Mouse (Mus musculus) neural tube, embryonic 13.5 days (tissue): Measurements from ENCODE around the gene Fgfr2. TPM values are rescaled to one million over a fixed set of nuclear protein-coding genes. Genes with fewer than 3 reads are reported as not detected.
"Not testable (repeated sequence)": the region's sequence is repeated elsewhere in the genome, so short reads cannot be mapped to it uniquely, and the experiment has no call there.

Experiments used
- ATAC-seq: fragments of 200-750 bp; cut with Nextera tagmentation; 2 replicates; pipeline ENCODE4 v1.8.0; 2017; ENCODE audit warnings: low read depth, mild to moderate bottlenecking, moderate TSS enrichment, moderate library complexity
- H3K27ac ChIP-seq: fragments of 300-500 bp; sonication (generic); replicated peaks from 2 replicates; pipeline ENCODE4 v1.5.1; 2015; ENCODE audit warnings: moderate library complexity, mild to moderate bottlenecking, inconsistent platforms
- H3K27me3 ChIP-seq: fragments of 300-500 bp; sonication (generic); 2 replicates; pipeline ENCODE4 v1.6.1; 2015; ENCODE audit warnings: mild to moderate bottlenecking, inconsistent platforms
- H3K36me3 ChIP-seq: fragments of 300-500 bp; sonication (generic); 2 replicates; pipeline ENCODE4 v1.6.1; 2015; ENCODE audit warnings: mild to moderate bottlenecking, inconsistent platforms
- H3K4me1 ChIP-seq: fragments of 300-500 bp; sonication (generic); replicated peaks from 2 replicates; pipeline ENCODE4 v1.6.1; 2015; ENCODE audit warnings: inconsistent platforms
- H3K4me2 ChIP-seq: fragments of 300-500 bp; sonication (generic); 2 replicates; pipeline ENCODE4 v1.6.1; 2015; ENCODE audit warnings: inconsistent platforms, mild to moderate bottlenecking, moderate library complexity
- H3K4me3 ChIP-seq: fragments of 300-500 bp; sonication (generic); 2 replicates; pipeline ENCODE4 v1.5.1; 2015; ENCODE audit warnings: mild to moderate bottlenecking, inconsistent platforms
- H3K9ac ChIP-seq: fragments of 300-500 bp; sonication (generic); 2 replicates; pipeline ENCODE4 v1.6.1; 2015; ENCODE audit warnings: moderate library complexity, mild to moderate bottlenecking, inconsistent platforms
- H3K9me3 ChIP-seq: fragments of 300-500 bp; sonication (generic); 2 replicates; pipeline ENCODE4 v1.6.1; 2016; ENCODE audit warnings: inconsistent platforms
- WGBS: fragments of 180-500 bp; shearing (Covaris S2); methylation state at CpG from one replicate; pipeline ENCODE4 v1.1.7; 2015; 5-methylcytosine and 5-hydroxymethylcytosine counted together
- polyA plus RNA-seq: library from polyadenylated mRNA; unstranded; fragments of >200 nt; fragmentation: Nextera tagmentation; extraction: Ambion mirVana; gene quantifications from 2 replicates; pipeline ENCODE4 v1.2.1, GENCODE M21; 2015

Gene Fgfr2
- polyA plus RNA-seq, 1 experiment from 2014 or later: 22.9 TPM

- peak; percentile 75 for ATAC-seq
- H3K9ac ChIP-seq: peak overlapping the region; percentile 95
- no peaks in the 10 kb centered on the region for H3K36me3 ChIP-seq
- peak overlapping the region; percentile 97 for H3K4me3 ChIP-seq
- no peaks in the 10 kb centered on the region for H3K9me3 ChIP-seq
- H3K27ac ChIP-seq: peak overlapping the region; percentile 81
- no peaks in the 10 kb centered on the region for H3K27me3 ChIP-seq
- peak overlapping the region; percentile 92 for H3K4me2 ChIP-seq
- H3K4me1 ChIP-seq: peaks cover 33% of the 10 kb centered on the region
- WGBS: under 1% methylated on average over 38 of the region's 38 CpGs
Observed at GRCm38 (mm10) chr7:131409988-131410385, 1713.2 kb downstream of the Fgfr2 start.

- Histone ChIP-seq H3K4me2 (peak overlapping the region; percentile 92), H3K9ac (peak overlapping the region; percentile 95), H3K9me3 (no peaks in the 10 kb centered on the region), H3K4me3 (peak overlapping the region; percentile 97), H3K36me3 (no peaks in the 10 kb centered on the region), H3K4me1 (peaks cover 33% of the 10 kb centered on the region), H3K27ac (peak overlapping the region; percentile 81), H3K27me3 (no peaks in the 10 kb centered on the region)
- no peak for ATAC-seq
- WGBS: 4% methylated on average over 16 of the region's 16 CpGs
Observed at GRCm38 (mm10) chr7:131409321-131409987, 1713.7 kb downstream of the Fgfr2 start.

GRCm38 (mm10) chr7:131391761-131392160 lies 1731.4 kb downstream of the Fgfr2 start:
- H3K4me3 ChIP-seq, H3K27me3 ChIP-seq, H3K4me1 ChIP-seq, H3K4me2 ChIP-seq, H3K9me3 ChIP-seq, H3K27ac ChIP-seq, H3K9ac ChIP-seq, ATAC-seq: not testable (repeated sequence)
- peaks cover 50% of the 10 kb centered on the region for H3K36me3 ChIP-seq
- WGBS: 88% methylated on average over 7 of the region's 7 CpGs

- Histone ChIP-seq H3K4me3 (peak overlapping the region; percentile 75), H3K4me1 (peaks cover 13% of the 10 kb centered on the region), H3K27me3 (no peaks in the 10 kb centered on the region), H3K9me3 (no peaks in the 10 kb centered on the region), H3K9ac (peak overlapping the region; percentile 93), H3K36me3 (no peaks in the 10 kb centered on the region; the same call in 1 of the 2 replicates), H3K4me2 (peak overlapping the region; percentile 71), H3K27ac (no peak overlapping the region)
- WGBS: 71% methylated on average over 9 of the region's 9 CpGs
- no peak for ATAC-seq
Observed at GRCm38 (mm10) chr7:131371880-131372651, 1751.1 kb downstream of the Fgfr2 start.

- Histone ChIP-seq H3K27ac (peak overlapping the region; percentile 94), H3K4me3 (peak overlapping the region; percentile 75), H3K9ac (peak overlapping the region; percentile 93), H3K4me1 (peaks cover 13% of the 10 kb centered on the region), H3K27me3 (no peaks in the 10 kb centered on the region), H3K9me3 (no peaks in the 10 kb centered on the region), H3K36me3 (no peaks in the 10 kb centered on the region; the same call in 1 of the 2 replicates), H3K4me2 (peak overlapping the region; percentile 71)
- ATAC-seq: no peak
- 10% methylated on average over 9 of the region's 9 CpGs for WGBS
Observed at GRCm38 (mm10) chr7:131371470-131371860, 1751.7 kb downstream of the Fgfr2 start.

- H3K4me3 ChIP-seq: peak within 1 kb of the TSS; percentile 75
- ATAC-seq: peak; percentile 94
- H3K9ac ChIP-seq: peak within 1 kb of the TSS; percentile 93
- H3K27ac ChIP-seq: peak within 1 kb of the TSS; percentile 94
- H3K4me1 ChIP-seq: peaks cover 13% of the 10 kb centered on the region
- 5% methylated on average over 47 of the region's 47 CpGs for WGBS
- H3K4me2 ChIP-seq: peak within 1 kb of the TSS; percentile 71
- H3K36me3 ChIP-seq: no peaks in the 10 kb centered on the region; the same call in 1 of the 2 replicates
- H3K9me3 ChIP-seq: no peaks in the 10 kb centered on the region
- no peaks in the 10 kb centered on the region for H3K27me3 ChIP-seq
Observed at GRCm38 (mm10) chr7:131370648-131371469, 1752.3 kb downstream of the Fgfr2 start, which contains the start of gene Pstk. Gene Pstk (plus strand): TSS chr7:131371141.

- peaks cover 18% of the 10 kb centered on the region for H3K4me1 ChIP-seq
- no peak overlapping the region for H3K4me2 ChIP-seq
- H3K27ac ChIP-seq: no peak overlapping the region
- H3K9me3 ChIP-seq: no peaks in the 10 kb centered on the region
- no peak for ATAC-seq
- no peak overlapping the region for H3K9ac ChIP-seq
- 95% methylated on average over 8 of the region's 8 CpGs for WGBS
- no peak overlapping the region for H3K4me3 ChIP-seq
- peaks cover 2% of the 10 kb centered on the region; the same call in 1 of the 2 replicates for H3K36me3 ChIP-seq
- H3K27me3 ChIP-seq: peaks cover 6% of the 10 kb centered on the region; the same call in 1 of the 2 replicates
Observed at GRCm38 (mm10) chr7:131364131-131364530, 1759.0 kb downstream of the Fgfr2 start.

GRCm38 (mm10) chr7:131362615-131363300 lies 1760.4 kb downstream of the Fgfr2 start, which contains the start of gene 2310057M21Rik:
Gene 2310057M21Rik (minus strand): TSS chr7:131362759.
- H3K27ac ChIP-seq: peak within 1 kb of the TSS; percentile 92
- no peaks in the 10 kb centered on the region for H3K9me3 ChIP-seq
- H3K4me2 ChIP-seq: peak within 1 kb of the TSS; percentile 84
- peak; percentile 98 for ATAC-seq
- H3K9ac ChIP-seq: peak within 1 kb of the TSS; percentile 92
- H3K4me1 ChIP-seq: peaks cover 18% of the 10 kb centered on the region
- H3K27me3 ChIP-seq: peaks cover 6% of the 10 kb centered on the region; the same call in 1 of the 2 replicates
- H3K4me3 ChIP-seq: peak within 1 kb of the TSS; percentile 85
- H3K36me3 ChIP-seq: peaks cover 16% of the 10 kb centered on the region
- WGBS: under 1% methylated on average over 55 of the region's 55 CpGs

GRCm38 (mm10) chr7:131362269-131362614 lies 1760.9 kb downstream of the Fgfr2 start:
- Histone ChIP-seq H3K9me3 (no peaks in the 10 kb centered on the region), H3K9ac (peak overlapping the region; percentile 92), H3K27me3 (peaks cover 6% of the 10 kb centered on the region; the same call in 1 of the 2 replicates), H3K27ac (peak overlapping the region; percentile 92), H3K4me2 (peak overlapping the region; percentile 84), H3K4me1 (peaks cover 18% of the 10 kb centered on the region), H3K4me3 (peak overlapping the region; percentile 85), H3K36me3 (peaks cover 20% of the 10 kb centered on the region)
- WGBS: under 1% methylated on average over 35 of the region's 35 CpGs
- ATAC-seq: peak; percentile 89

GRCm38 (mm10) chr7:131356105-131356504 lies 1767.0 kb downstream of the Fgfr2 start:
- no peaks in the 10 kb centered on the region for H3K27me3 ChIP-seq
- H3K9ac ChIP-seq: no peak overlapping the region
- no peak overlapping the region for H3K4me3 ChIP-seq
- H3K27ac ChIP-seq: no peak overlapping the region
- ATAC-seq: no peak
- peaks cover 3% of the 10 kb centered on the region for H3K4me1 ChIP-seq
- H3K9me3 ChIP-seq: no peaks in the 10 kb centered on the region
- no peak overlapping the region for H3K4me2 ChIP-seq
- H3K36me3 ChIP-seq: peaks cover 65% of the 10 kb centered on the region
- 96% methylated on average over 13 of the region's 13 CpGs for WGBS

- H3K4me3 ChIP-seq: no peak overlapping the region
- ATAC-seq: no peak
- no peaks in the 10 kb centered on the region for H3K9me3 ChIP-seq
- peaks cover 7% of the 10 kb centered on the region; the same call in 1 of the 2 replicates for H3K4me1 ChIP-seq
- WGBS: 53% methylated on average over 7 of the region's 7 CpGs
- H3K36me3 ChIP-seq: peaks cover 57% of the 10 kb centered on the region
- no peak overlapping the region for H3K4me2 ChIP-seq
- H3K9ac ChIP-seq: no peak overlapping the region
- no peaks in the 10 kb centered on the region for H3K27me3 ChIP-seq
- H3K27ac ChIP-seq: no peak overlapping the region
Observed at GRCm38 (mm10) chr7:131345856-131346541, 1777.2 kb downstream of the Fgfr2 start.
